Mouse (Mus musculus): ENCODE measurements around the gene Kiss1. TPM values are rescaled to one million over a fixed set of nuclear protein-coding genes. Genes with fewer than 3 reads are reported as not detected.

Kiss1 gene
- total RNA-seq (2014; rRNA removed; ENCODE audit: low replicate concordance) (not detected in 2 replicates), polyA plus RNA-seq (2015; fragmentation: Nextera tagmentation; extraction: Ambion mirVana) (not detected in 2 replicates)

- H3K4me1 ChIP-seq (ENCODE audit: control insufficient read depth, insufficient read depth): no peaks in the 10 kb centered on the region
- TF ChIP-seq EP300 (IDR thresholded peaks at IDR 0.05; ENCODE audit: low read depth) (no peak), CTCF (IDR thresholded peaks at IDR 0.05; ENCODE audit: low read depth) (no peak)
- no peaks in the 10 kb centered on the region for H3K27me3 ChIP-seq (ENCODE audit: control insufficient read depth, insufficient read depth, low read length)
- no peak within 1 kb of the TSS for H3K9ac ChIP-seq (replicated peaks; ENCODE audit: low read depth, low read length)
- H3K4me2 ChIP-seq (ENCODE audit: low read depth, low read length): no peak within 1 kb of the TSS
- H3K27ac ChIP-seq (ENCODE audit: low read depth): no peak within 1 kb of the TSS
- H3K4me3 ChIP-seq (ENCODE audit: low read depth, low read length): no peak within 1 kb of the TSS
- ATAC-seq (ENCODE audit: insufficient read depth, low read depth) (no peak), DNase-seq (ENCODE audit: low spot score) (no peak)
- no peaks in the 10 kb centered on the region for H3K36me3 ChIP-seq (replicated peaks; ENCODE audit: control insufficient read depth, insufficient read depth, low read length)
- H3K9me3 ChIP-seq (replicated peaks; ENCODE audit: control insufficient read depth, low read length): no peaks in the 10 kb centered on the region
- WGBS: 80% methylated on average over 13 of the region's 13 CpGs
Measured at GRCm38 (mm10) chr1:133321267-133321925, at the start of gene Kiss1. TSS of gene Kiss1 (plus strand) at chr1:133321875.

- Histone ChIP-seq H3K27ac (ENCODE audit: low read depth) (no peak overlapping the region), H3K4me2 (ENCODE audit: low read depth, low read length) (no peak overlapping the region), H3K27me3 (ENCODE audit: control insufficient read depth, insufficient read depth, low read length) (no peaks in the 10 kb centered on the region), H3K9ac (replicated peaks; ENCODE audit: low read depth, low read length) (no peak overlapping the region), H3K9me3 (replicated peaks; ENCODE audit: control insufficient read depth, low read length) (no peaks in the 10 kb centered on the region), H3K4me1 (ENCODE audit: control insufficient read depth, insufficient read depth) (no peaks in the 10 kb centered on the region), H3K36me3 (replicated peaks; ENCODE audit: control insufficient read depth, insufficient read depth, low read length) (peaks cover 57% of the 10 kb centered on the region), H3K4me3 (ENCODE audit: low read depth, low read length) (no peak overlapping the region)
- WGBS: 90% methylated on average over 19 of the region's 19 CpGs
- DNase-seq (ENCODE audit: low spot score) (no peak), ATAC-seq (ENCODE audit: insufficient read depth, low read depth) (no peak)
- TF ChIP-seq CTCF (IDR thresholded peaks at IDR 0.05; ENCODE audit: low read depth) (no peak), EP300 (IDR thresholded peaks at IDR 0.05; ENCODE audit: low read depth) (no peak)
Measured at GRCm38 (mm10) chr1:133274163-133274562, 47.5 kb upstream of the Kiss1 start.

- H3K9ac ChIP-seq (replicated peaks; ENCODE audit: low read depth, low read length): no peak overlapping the region
- 30% methylated on average over 5 of the region's 5 CpGs for WGBS
- no peaks in the 10 kb centered on the region for H3K4me1 ChIP-seq (ENCODE audit: control insufficient read depth, insufficient read depth)
- no peak overlapping the region for H3K4me3 ChIP-seq (ENCODE audit: low read depth, low read length)
- DNase-seq (ENCODE audit: low spot score): peak; percentile 44
- H3K4me2 ChIP-seq (ENCODE audit: low read depth, low read length): no peak overlapping the region
- no peak for TF ChIP-seq CTCF (IDR thresholded peaks at IDR 0.05; ENCODE audit: low read depth)
- TF ChIP-seq EP300 (IDR thresholded peaks at IDR 0.05; ENCODE audit: low read depth): no peak
- H3K36me3 ChIP-seq (replicated peaks; ENCODE audit: control insufficient read depth, insufficient read depth, low read length): peaks cover 37% of the 10 kb centered on the region
- no peak overlapping the region for H3K27ac ChIP-seq (ENCODE audit: low read depth)
- no peaks in the 10 kb centered on the region for H3K27me3 ChIP-seq (ENCODE audit: control insufficient read depth, insufficient read depth, low read length)
- ATAC-seq (ENCODE audit: insufficient read depth, low read depth): peak; percentile 76
- no peaks in the 10 kb centered on the region for H3K9me3 ChIP-seq (replicated peaks; ENCODE audit: control insufficient read depth, low read length)
Measured at GRCm38 (mm10) chr1:133276983-133277382, 44.7 kb upstream of the Kiss1 start.

- ATAC-seq (ENCODE audit: insufficient read depth, low read depth) (no peak), DNase-seq (ENCODE audit: low spot score) (no peak)
- Histone ChIP-seq H3K4me1 (ENCODE audit: control insufficient read depth, insufficient read depth) (0 out of 2 replicates have a peak, but pooled peaks cover 9% of the 10 kb centered on the region), H3K4me3 (ENCODE audit: low read depth, low read length) (no peak overlapping the region), H3K9me3 (replicated peaks; ENCODE audit: control insufficient read depth, low read length) (no peaks in the 10 kb centered on the region), H3K36me3 (replicated peaks; ENCODE audit: control insufficient read depth, insufficient read depth, low read length) (peaks cover 21% of the 10 kb centered on the region), H3K27me3 (ENCODE audit: control insufficient read depth, insufficient read depth, low read length) (no peaks in the 10 kb centered on the region), H3K27ac (ENCODE audit: low read depth) (no peak overlapping the region), H3K9ac (replicated peaks; ENCODE audit: low read depth, low read length) (no peak overlapping the region), H3K4me2 (ENCODE audit: low read depth, low read length) (no peak overlapping the region)
- WGBS: 77% methylated on average over 6 of the region's 6 CpGs
- no peak for TF ChIP-seq EP300 (IDR thresholded peaks at IDR 0.05; ENCODE audit: low read depth)
- TF ChIP-seq CTCF (IDR thresholded peaks at IDR 0.05; ENCODE audit: low read depth): no peak
Measured at GRCm38 (mm10) chr1:133278539-133278938, 43.1 kb upstream of the Kiss1 start.

GRCm38 (mm10) chr1:133278946-133279631 lies 42.6 kb upstream of the Kiss1 start:
- Histone ChIP-seq H3K9me3 (replicated peaks; ENCODE audit: control insufficient read depth, low read length) (no peaks in the 10 kb centered on the region), H3K4me3 (ENCODE audit: low read depth, low read length) (no peak overlapping the region), H3K9ac (replicated peaks; ENCODE audit: low read depth, low read length) (no peak overlapping the region), H3K27ac (ENCODE audit: low read depth) (no peak overlapping the region), H3K4me2 (ENCODE audit: low read depth, low read length) (no peak overlapping the region), H3K4me1 (ENCODE audit: control insufficient read depth, insufficient read depth) (peaks cover 13% of the 10 kb centered on the region; the same call in 1 of the 2 replicates), H3K27me3 (ENCODE audit: control insufficient read depth, insufficient read depth, low read length) (no peaks in the 10 kb centered on the region), H3K36me3 (replicated peaks; ENCODE audit: control insufficient read depth, insufficient read depth, low read length) (peaks cover 16% of the 10 kb centered on the region)
- DNase-seq (ENCODE audit: low spot score) (no peak), ATAC-seq (ENCODE audit: insufficient read depth, low read depth) (no peak)
- WGBS: 74% methylated on average over 15 of the region's 15 CpGs
- TF ChIP-seq CTCF (IDR thresholded peaks at IDR 0.05; ENCODE audit: low read depth) (no peak), EP300 (IDR thresholded peaks at IDR 0.05; ENCODE audit: low read depth) (no peak)
